Comparison of ENCODE assay signal across 26 mouse cellular contexts in the genomic region with DNA sequence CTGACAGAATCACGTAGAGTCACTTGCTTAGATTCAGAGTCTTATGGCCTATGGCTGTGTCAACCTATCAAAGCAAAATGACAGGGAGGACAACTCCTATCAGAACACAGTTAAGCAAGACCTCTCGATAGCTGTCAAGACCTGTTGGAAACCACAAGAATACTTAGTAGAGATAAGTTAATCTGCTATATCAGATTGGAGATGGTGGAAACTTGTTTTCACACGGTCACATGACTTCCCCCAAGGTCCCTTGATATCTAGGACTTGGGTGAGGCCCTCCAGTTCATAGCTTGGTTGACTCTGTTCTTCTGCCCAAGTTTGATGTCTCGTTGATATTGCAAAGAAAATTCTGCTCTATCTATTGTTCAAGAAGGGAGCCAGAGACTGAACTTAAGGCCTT.
A peak's percentile ranks its signal among the peaks of the same experiment; 100 is the strongest.
DNase-seq lines count a peak whose midpoint lies in the region; ATAC-seq and TF ChIP-seq lines count a peak whose summit lies in the region.
"Had no signal": no experiment of that assay in that cellular context is flagged by ENCODE, and none has a peak within 500 bp of the region (broad histone marks: within the 10 kb centered on the region; RNA-seq: fewer than 3 reads in every experiment).

No protein-coding gene starts in this region.

- H3K4me3 ChIP-seq in MEL (ENCODE audit: control insufficient read depth in 1 of 2, insufficient read depth in 1 of 2, low read depth in 2 of 2, low read length in 2 of 2): no peak overlapping the region

- TF ChIP-seq POLR2A in MEL (IDR thresholded peaks at IDR 0.05; ENCODE audit: control insufficient read depth in 1 of 2, insufficient read depth in 1 of 2, low read depth in 1 of 2, low read length in 2 of 2, poor library complexity in 1 of 2): no peak

- H3K9me3 ChIP-seq in MEL (replicated peaks; ENCODE audit: insufficient read depth, low read length): no peaks in the 10 kb centered on the region

- peaks cover 5 to 17% of the 10 kb centered on the region in 2 experiments; a peak in 3 of 4 replicates for H3K4me1 ChIP-seq in MEL (ENCODE audit: control insufficient read depth in 1 of 2, insufficient read depth in 2 of 2, low read length in 2 of 2)

- no peaks in the 10 kb centered on the region for H3K79me2 ChIP-seq in MEL (ENCODE audit: control insufficient read depth, insufficient read depth, low read length, poor library complexity)

- TF ChIP-seq EP300 in MEL (IDR thresholded peaks at IDR 0.05; ENCODE audit: low read depth in 1 of 2, low read length in 2 of 2): no peak

- no peak for TF ChIP-seq CTCF in MEL (IDR thresholded peaks at IDR 0.05 in 2 of 3, conservative IDR thresholded peaks at IDR 0.05 in 1 of 3; ENCODE audit: control insufficient read depth in 1 of 3, insufficient read depth in 1 of 3, low read depth in 2 of 3, low read length in 3 of 3, poor library complexity in 1 of 3, severe bottlenecking in 1 of 3)

- DNase-seq in 416B (ENCODE audit: low read depth): peak; percentile 82
- DNase-seq in CD4-positive helper T cell, adult 2 months (ENCODE audit: low read depth, low spot score): peak; percentile 23
- DNase-seq in MEL (ENCODE audit: low read depth, low spot score): no peak
- no peak for DNase-seq in kidney, adult 11 months
- DNase-seq in layer of hippocampus, postnatal 36 days: no peak
- DNase-seq in T-cell, adult 2 months (ENCODE audit: low spot score): no peak
- no peak for DNase-seq in adrenal gland, postnatal 36 days
- DNase-seq: adrenal gland, adult 2 months; adrenal gland, adult 8-10 months; adrenal gland, postnatal 10 days; adrenal gland, postnatal 14 days; adrenal gland, postnatal 25 days; B cell, adult 2 months; cerebellum, adult 11 months; cerebellum, adult 11-12 months; cerebellum, adult 18-20 months; cerebellum, adult 2 months; cerebellum, adult 8-10 months; cerebellum, adult 9-10 months; cerebellum, adult 9-11 months had no signal

- H3K27me3 ChIP-seq in MEL (ENCODE audit: control insufficient read depth in 1 of 2, insufficient read depth in 2 of 2, low read length in 2 of 2): no peaks in the 10 kb centered on the region
- H3K27me3 ChIP-seq: CH12.LX, Patski had no signal

- TF ChIP-seq RAD21 in MEL (IDR thresholded peaks at IDR 0.05; ENCODE audit: low read depth, low read length): no peak

- H3K27ac ChIP-seq in MEL (ENCODE audit: control insufficient read depth, low read depth, low read length): no peak overlapping the region

- 0 out of 2 replicates have a peak, but pooled peaks have one; percentile 19 for ATAC-seq in megakaryocyte, adult 5-6 weeks (ENCODE audit: poor library complexity, severe bottlenecking)
- ATAC-seq: activated CD4-positive, CD25-positive, alpha-beta regulatory T cell, adult 4 months; CD4-positive, CD25-positive, alpha-beta regulatory T cell, adult 4 months; Patski had no signal

- peaks cover 0 to 5% of the 10 kb centered on the region in 2 experiments; a peak in 2 of 4 replicates for H3K36me3 ChIP-seq in MEL (ENCODE audit: control insufficient read depth in 1 of 2, insufficient read depth in 2 of 2, low read length in 2 of 2)
- H3K36me3 ChIP-seq: G1E had no signal

- no peak overlapping the region for H3K9ac ChIP-seq in MEL (ENCODE audit: control insufficient read depth, low read depth, low read length, poor library complexity, severe bottlenecking)

TF ChIP-seq in MEL, 35 proteins besides CTCF, POLR2A, EP300 and RAD21:
- TF ChIP-seq ZMIZ1 (IDR thresholded peaks at IDR 0.05; ENCODE audit: low read depth, low read length) (no peak), USF1 (IDR thresholded peaks at IDR 0.05; ENCODE audit: low read depth, low read length) (peak; percentile 76), SMC3 (IDR thresholded peaks at IDR 0.05; ENCODE audit: low read depth, low read length) (no peak), JUND (IDR thresholded peaks at IDR 0.05; ENCODE audit: low read depth, low read length) (no peak), USF2 (IDR thresholded peaks at IDR 0.05; ENCODE audit: borderline replicate concordance in 1 of 2, insufficient read depth in 1 of 2, low read depth in 1 of 2, low read length in 2 of 2) (0 out of 4 replicates have a peak, but pooled peaks of 1 of the 2 experiments have one; percentile 12), NELFE (IDR thresholded peaks at IDR 0.05; ENCODE audit: low read depth, low read length) (no peak), CHD1 (IDR thresholded peaks at IDR 0.05; ENCODE audit: low read depth, low read length) (no peak), MAZ (IDR thresholded peaks at IDR 0.05; ENCODE audit: low read depth, low read length) (no peak)

Comparison
In these comparisons a context has a peak if more than half of its experiments do, and no peak if none do; other contexts are left out.
1. DNase-seq: peak in 416B (single experiment) and CD4-positive helper T cell, adult 2 months (single experiment); none in MEL (single experiment), kidney, adult 11 months (single experiment), layer of hippocampus, postnatal 36 days (0 of 2), T-cell, adult 2 months (single experiment) and adrenal gland, postnatal 36 days (0 of 2).